Mouse (Mus musculus): ENCODE measurements around the gene Slc5a3. TPM values are rescaled to one million over a fixed set of nuclear protein-coding genes. Genes with fewer than 3 reads are reported as not detected.

Slc5a3 gene
- polyA plus RNA-seq, 1 experiment from 2014 or later = 3.5 TPM

DNA sequence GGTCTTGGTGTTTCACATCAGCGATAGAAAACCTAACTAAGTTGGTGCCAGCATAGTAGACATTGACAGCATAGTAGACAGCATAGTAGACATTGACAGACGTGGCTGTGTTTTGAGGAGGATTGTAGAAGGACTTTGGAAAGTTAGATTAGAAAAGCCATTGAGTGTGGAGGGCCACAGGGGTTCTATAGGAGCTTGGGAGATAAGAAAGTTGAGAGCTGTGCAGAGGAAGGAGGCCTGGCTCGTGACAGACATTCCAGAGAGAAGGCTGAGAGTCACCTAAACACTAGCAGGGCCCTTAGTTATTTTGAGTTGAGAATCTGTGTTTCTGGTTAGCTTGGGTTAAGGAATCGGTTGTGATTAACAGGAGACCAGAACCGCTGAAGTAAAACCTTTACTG lies 69.5 kb downstream of the Slc5a3 start:
- Histone ChIP-seq H3K4me2 (ENCODE audit: low read depth, low read length) (no peak overlapping the region), H3K4me1 (ENCODE audit: control insufficient read depth, insufficient read depth, low read length) (no peaks in the 10 kb centered on the region), H3K9me3 (replicated peaks; ENCODE audit: control insufficient read depth, low read length) (peaks cover 8% of the 10 kb centered on the region), H3K36me3 (ENCODE audit: control insufficient read depth, insufficient read depth) (no peaks in the 10 kb centered on the region), H3K9ac (ENCODE audit: low read length) (no peak overlapping the region), H3K4me3 (ENCODE audit: low read length) (no peak overlapping the region), H3K27ac (ENCODE audit: low read length) (no peak overlapping the region), H3K27me3 (ENCODE audit: control insufficient read depth, insufficient read depth, low read length) (no peaks in the 10 kb centered on the region)
- 63% methylated on average over 5 of the region's 5 CpGs for WGBS
- ATAC-seq (replicated peaks; ENCODE audit: extremely low read depth, insufficient read depth, low FRiP score) = no peak

DNA sequence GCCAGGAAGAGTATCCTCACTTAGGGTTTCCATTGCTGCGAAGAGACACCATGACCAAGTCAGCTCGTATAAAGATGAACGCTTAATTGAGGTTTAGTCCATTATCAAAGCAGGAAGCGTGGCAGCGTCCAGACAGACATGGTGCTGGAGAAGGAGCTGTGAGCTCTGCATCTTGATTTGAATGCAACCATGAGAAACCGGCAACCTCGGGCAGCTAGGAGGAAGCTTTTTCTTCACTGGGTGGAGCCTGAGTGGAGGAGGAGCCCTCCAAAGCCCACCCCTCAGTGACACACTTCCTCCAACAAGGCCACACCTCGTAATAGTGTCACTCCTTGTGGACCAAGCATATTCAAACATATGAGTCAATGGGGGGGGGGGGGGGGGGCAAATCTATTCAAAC lies 71.7 kb downstream of the Slc5a3 start:
- ATAC-seq (replicated peaks; ENCODE audit: extremely low read depth, insufficient read depth, low FRiP score) = no peak
- Histone ChIP-seq H3K4me1 (ENCODE audit: control insufficient read depth, insufficient read depth, low read length) (no peaks in the 10 kb centered on the region), H3K27me3 (ENCODE audit: control insufficient read depth, insufficient read depth, low read length) (no peaks in the 10 kb centered on the region), H3K4me3 (ENCODE audit: low read length) (no peak overlapping the region), H3K9ac (ENCODE audit: low read length) (no peak overlapping the region), H3K36me3 (ENCODE audit: control insufficient read depth, insufficient read depth) (no peaks in the 10 kb centered on the region), H3K27ac (ENCODE audit: low read length) (no peak overlapping the region), H3K9me3 (replicated peaks; ENCODE audit: control insufficient read depth, low read length) (peaks cover 2% of the 10 kb centered on the region), H3K4me2 (ENCODE audit: low read depth, low read length) (no peak overlapping the region)
- 87% methylated on average over 8 of the region's 8 CpGs for WGBS

DNA sequence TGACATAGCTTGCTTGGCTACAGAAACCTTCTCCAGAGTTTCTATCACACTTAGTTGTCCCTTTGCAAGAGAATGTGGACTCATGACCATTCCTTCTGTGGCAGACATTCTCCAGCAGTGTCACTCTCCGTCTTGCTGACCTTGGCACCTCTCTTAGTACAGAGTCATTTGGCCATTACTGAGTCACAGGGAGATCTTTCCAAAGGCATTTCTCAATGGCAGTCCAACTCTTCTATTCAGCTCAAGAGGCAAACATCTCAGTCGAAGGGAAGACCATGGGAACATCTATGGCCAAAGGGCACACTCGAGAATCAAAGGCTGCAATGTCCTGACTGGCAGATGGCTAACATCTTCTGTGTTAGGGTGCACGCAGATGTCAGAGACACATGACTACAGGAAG lies 74.4 kb downstream of the Slc5a3 start:
- H3K4me2 ChIP-seq (ENCODE audit: low read depth, low read length) = no peak overlapping the region
- H3K4me3 ChIP-seq (ENCODE audit: low read length) = no peak overlapping the region
- H3K36me3 ChIP-seq (ENCODE audit: control insufficient read depth, insufficient read depth) = no peaks in the 10 kb centered on the region
- H3K4me1 ChIP-seq (ENCODE audit: control insufficient read depth, insufficient read depth, low read length) = no peaks in the 10 kb centered on the region
- H3K27ac ChIP-seq (ENCODE audit: low read length) = no peak overlapping the region
- no peak overlapping the region for H3K9ac ChIP-seq (ENCODE audit: low read length)
- no peaks in the 10 kb centered on the region for H3K27me3 ChIP-seq (ENCODE audit: control insufficient read depth, insufficient read depth, low read length)
- no peak for ATAC-seq (replicated peaks; ENCODE audit: extremely low read depth, insufficient read depth, low FRiP score)
- 76% methylated on average over 4 of the region's 4 CpGs for WGBS
- no peaks in the 10 kb centered on the region for H3K9me3 ChIP-seq (replicated peaks; ENCODE audit: control insufficient read depth, low read length)

DNA sequence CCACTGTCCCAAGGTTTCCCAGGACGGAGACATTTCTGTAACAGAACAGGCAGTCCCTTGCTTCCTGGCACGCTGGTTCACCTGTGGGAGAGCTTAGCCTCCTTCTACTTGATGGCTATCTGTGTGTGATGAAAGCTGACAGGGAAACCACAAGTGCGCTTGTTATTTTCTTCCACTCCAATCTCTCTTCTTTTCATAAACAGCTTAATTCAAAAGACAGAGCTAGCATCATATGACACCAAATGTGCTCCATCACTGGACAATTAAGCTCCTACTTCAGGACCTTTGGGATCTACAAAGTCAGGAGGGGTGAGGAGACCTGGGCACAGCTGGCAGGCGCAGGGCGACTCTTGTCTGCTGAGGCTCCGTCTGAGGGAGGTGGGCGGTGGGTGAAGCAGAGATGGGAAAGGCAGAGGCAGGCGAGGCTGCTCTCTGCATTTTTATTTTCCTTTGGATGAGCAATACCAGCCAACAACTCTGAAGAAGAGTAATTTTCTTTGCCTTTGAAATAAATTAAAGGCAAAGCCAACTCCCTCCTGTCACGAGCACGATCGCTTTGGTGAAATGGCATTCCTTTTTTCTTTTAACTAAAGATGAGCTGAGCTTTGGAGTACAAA lies 76.1 kb downstream of the Slc5a3 start:
- Histone ChIP-seq H3K9ac (ENCODE audit: low read length) (no peak overlapping the region), H3K27me3 (ENCODE audit: control insufficient read depth, insufficient read depth, low read length) (no peaks in the 10 kb centered on the region)

DNA sequence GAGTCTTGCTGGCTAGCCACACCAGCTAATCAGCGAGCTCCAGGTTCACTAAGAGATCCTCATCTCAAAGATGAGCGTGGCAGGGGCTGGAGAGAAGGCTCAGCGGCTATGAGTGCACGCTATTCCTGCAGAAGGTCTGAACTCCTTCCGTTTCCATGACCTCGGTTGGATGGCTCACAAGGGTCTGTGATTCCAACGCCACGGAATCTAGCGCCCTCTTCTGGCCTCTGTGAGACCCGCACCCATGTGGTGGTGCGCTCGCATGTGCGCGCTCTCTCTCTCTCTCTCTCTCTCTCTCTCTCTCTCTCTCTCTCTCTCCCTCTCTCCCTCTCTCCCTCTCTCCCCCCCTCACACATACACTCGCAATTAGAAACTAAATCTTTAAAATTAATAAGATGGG lies 78.2 kb downstream of the Slc5a3 start:
- no peak overlapping the region for H3K4me3 ChIP-seq (ENCODE audit: low read length)
- no peak overlapping the region for H3K9ac ChIP-seq (ENCODE audit: low read length)
- no peaks in the 10 kb centered on the region for H3K4me1 ChIP-seq (ENCODE audit: control insufficient read depth, insufficient read depth, low read length)
- H3K27ac ChIP-seq (ENCODE audit: low read length) = no peak overlapping the region
- no peaks in the 10 kb centered on the region for H3K9me3 ChIP-seq (replicated peaks; ENCODE audit: control insufficient read depth, low read length)
- no peak for ATAC-seq (replicated peaks; ENCODE audit: extremely low read depth, insufficient read depth, low FRiP score)
- H3K27me3 ChIP-seq (ENCODE audit: control insufficient read depth, insufficient read depth, low read length) = no peaks in the 10 kb centered on the region
- no peaks in the 10 kb centered on the region for H3K36me3 ChIP-seq (ENCODE audit: control insufficient read depth, insufficient read depth)
- H3K4me2 ChIP-seq (ENCODE audit: low read depth, low read length) = no peak overlapping the region
- WGBS = 87% methylated on average over 15 of the region's 15 CpGs

More for the DNA sequence above, 76.1 kb downstream of the Slc5a3 start:
- Histone ChIP-seq H3K4me2 (ENCODE audit: low read depth, low read length) (no peak overlapping the region), H3K4me1 (ENCODE audit: control insufficient read depth, insufficient read depth, low read length) (no peaks in the 10 kb centered on the region), H3K36me3 (ENCODE audit: control insufficient read depth, insufficient read depth) (no peaks in the 10 kb centered on the region), H3K27ac (ENCODE audit: low read length) (no peak overlapping the region), H3K4me3 (ENCODE audit: low read length) (no peak overlapping the region), H3K9me3 (replicated peaks; ENCODE audit: control insufficient read depth, low read length) (no peaks in the 10 kb centered on the region)
- ATAC-seq (replicated peaks; ENCODE audit: extremely low read depth, insufficient read depth, low FRiP score) = no peak
- 85% methylated on average over 11 of the region's 11 CpGs for WGBS

Other genes starting within 250 kb of the Slc5a3 start
- 105 and 128 TPM in 2 replicates for gene Mrps6, start 52 bp upstream of the Slc5a3 start, polyA plus RNA-seq (2015; fragmentation: Nextera tagmentation; extraction: Ambion mirVana)
- gene Gm49711, start within 50 bp of the Slc5a3 start, polyA plus RNA-seq (2015; fragmentation: Nextera tagmentation; extraction: Ambion mirVana) = not detected in 2 replicates
- 1.1 and 1.3 TPM in 2 replicates for gene Kcne2, start 234.1 kb downstream of the Slc5a3 start, polyA plus RNA-seq (2015; fragmentation: Nextera tagmentation; extraction: Ambion mirVana)
- 120 and 124 TPM in 2 replicates for gene Smim11, start 243.0 kb downstream of the Slc5a3 start, polyA plus RNA-seq (2015; fragmentation: Nextera tagmentation; extraction: Ambion mirVana)